Mouse (Mus musculus) hematopoietic multipotent progenitor cell, adult 10-12 weeks (in vitro differentiated cells): ENCODE data around the gene Peak1. TPM values are rescaled to one million over a fixed set of nuclear protein-coding genes. Genes with fewer than 3 reads are reported as not detected.

Experiments
- polyA plus RNA-seq: library from polyadenylated mRNA; stranded (reverse); fragments of >175 nt; gene quantifications from 2 replicates; pipeline ENCODE4 v1.2.3, GENCODE M21; 2012; ENCODE audit warnings: low replicate concordance

Peak1 gene
- 2.5 and 7.1 TPM in 2 replicates for polyA plus RNA-seq

DNA sequence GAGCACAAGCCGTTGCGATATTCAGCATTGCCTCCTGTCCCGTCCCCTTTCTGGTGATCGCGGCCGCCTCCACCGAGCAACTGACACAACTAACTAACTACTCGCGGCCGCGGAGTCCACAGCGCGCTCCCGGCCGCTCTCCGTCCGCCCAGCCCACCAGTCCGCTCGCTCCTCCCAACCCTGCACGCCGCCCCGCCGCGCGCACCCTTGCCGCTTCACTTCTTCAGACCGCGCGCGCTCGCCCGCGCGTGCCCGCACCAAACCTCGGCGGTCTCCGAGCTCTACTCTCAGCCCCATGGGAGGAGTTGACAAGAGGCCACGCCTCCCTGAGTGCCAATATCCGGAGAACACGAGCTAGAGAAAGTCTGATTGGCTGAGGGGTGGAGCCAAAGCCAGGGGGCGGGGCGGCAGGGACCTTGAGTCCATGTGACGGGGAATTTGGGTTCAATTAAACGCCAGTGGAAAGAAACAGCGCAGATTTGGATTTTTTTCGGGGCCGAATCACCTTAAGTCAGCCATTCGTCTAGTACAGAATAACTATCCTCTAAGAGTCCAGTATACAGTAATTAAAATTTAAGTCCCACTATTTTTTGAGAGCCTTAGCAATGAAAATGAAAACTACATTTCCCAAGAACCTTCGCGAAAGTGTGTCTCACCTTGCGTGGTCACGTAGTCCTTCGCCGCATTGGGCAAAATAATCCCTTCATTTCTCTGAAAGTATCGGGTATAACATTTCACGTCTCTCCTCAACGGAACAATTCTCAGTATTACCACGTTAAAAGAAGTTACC lies at the start of gene Peak1, which contains the start of gene Hmg20a:
Peak1 (minus strand) TSS at position 120 of the 790 bp plus-strand sequence.
Hmg20a (plus strand) TSS at position 662 of the 790 bp plus-strand sequence.

GRCm38 (mm10) chr9:56165377-56165776 lies 252.5 kb downstream of the Peak1 start, which contains the start of gene Tspan3:
Gene Tspan3 (minus strand): TSS chr9:56165477.

Other genes with a start within 250 kb of the Peak1 start
- gene Hmg20a, start 542 bp upstream of the Peak1 start, polyA plus RNA-seq, result 3.3 and 13.2 TPM in 2 replicates